Mouse (Mus musculus): ENCODE measurements around the gene Ccdc15. TPM values are rescaled to one million over a fixed set of nuclear protein-coding genes. Genes with fewer than 3 reads are reported as not detected.

Gene Ccdc15
- 3.3 and 4.6 TPM in 2 replicates for polyA plus RNA-seq (2012; rRNA removed)
- polyA plus RNA-seq (2014; fragmentation: Nextera tagmentation; extraction: Ambion mirVana) = 6.0 and 6.4 TPM in 2 replicates

DNA sequence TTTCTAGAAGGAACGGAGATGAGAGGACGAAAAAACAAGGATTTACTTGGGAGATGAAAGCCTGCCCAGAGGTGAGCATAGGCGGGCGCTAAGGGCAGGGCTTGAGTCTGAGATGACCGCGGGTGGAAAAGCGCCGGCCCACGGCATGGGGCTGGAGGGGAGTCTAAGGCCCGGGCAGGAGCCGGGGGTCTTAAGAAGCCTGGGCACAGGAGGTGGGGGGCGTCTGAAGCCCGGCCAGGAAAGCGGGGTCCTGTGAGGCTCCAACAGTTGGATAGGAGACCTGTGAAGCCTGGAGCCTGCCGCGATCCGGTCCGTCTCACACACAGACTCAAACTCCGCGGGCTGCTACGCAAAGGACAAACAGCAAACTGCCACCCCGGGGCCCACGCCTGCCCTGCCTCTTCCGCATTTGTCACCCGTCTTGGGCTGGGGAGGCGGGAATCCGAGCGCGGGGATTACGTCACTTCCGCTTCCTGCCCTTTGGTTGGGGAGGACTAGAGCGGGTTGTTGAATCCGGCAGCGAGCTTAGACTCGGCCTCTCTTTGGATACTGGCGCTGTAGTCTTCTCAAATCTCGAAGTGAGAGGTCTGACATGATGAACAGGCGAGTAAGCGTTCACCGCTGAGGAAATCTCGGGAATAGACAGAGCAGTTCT, at the start of gene Ccdc15:
TSS of gene Ccdc15 (minus strand) at position 445 of the 655 bp plus-strand sequence.
- no peaks in the 10 kb centered on the region for H3K36me3 ChIP-seq (ENCODE audit: control insufficient read depth, insufficient read depth, low read length)
- peak within 1 kb of the TSS; percentile 85 for H3K4me2 ChIP-seq (replicated peaks; ENCODE audit: low read depth, low read length, severe bottlenecking)
- peaks cover 11% of the 10 kb centered on the region for H3K4me1 ChIP-seq (ENCODE audit: control insufficient read depth, insufficient read depth, low read length)
- no peaks in the 10 kb centered on the region for H3K27me3 ChIP-seq (ENCODE audit: control insufficient read depth, insufficient read depth, low read length)
- peak within 1 kb of the TSS; percentile 87 for H3K27ac ChIP-seq (replicated peaks; ENCODE audit: low read depth, low read length)
- peak within 1 kb of the TSS; percentile 85 for H3K9ac ChIP-seq (ENCODE audit: low read depth, low read length, severe bottlenecking)
- H3K9me3 ChIP-seq (ENCODE audit: control insufficient read depth, low read length) = no peaks in the 10 kb centered on the region
- peak; percentile 99 for ATAC-seq (ENCODE audit: low FRiP score, low read depth)
- peak within 1 kb of the TSS; percentile 57 for H3K4me3 ChIP-seq (replicated peaks; ENCODE audit: low read length)
- DNase-seq (ENCODE audit: low spot score) = peak; percentile 97
- peak; percentile 81; the same call in 1 of the 2 replicates for TF ChIP-seq POLR2A (IDR thresholded peaks at IDR 0.05; ENCODE audit: borderline replicate concordance, extremely low read depth, insufficient read depth, insufficient read length)
- WGBS = under 1% methylated on average over 36 of the region's 41 CpGs

DNA sequence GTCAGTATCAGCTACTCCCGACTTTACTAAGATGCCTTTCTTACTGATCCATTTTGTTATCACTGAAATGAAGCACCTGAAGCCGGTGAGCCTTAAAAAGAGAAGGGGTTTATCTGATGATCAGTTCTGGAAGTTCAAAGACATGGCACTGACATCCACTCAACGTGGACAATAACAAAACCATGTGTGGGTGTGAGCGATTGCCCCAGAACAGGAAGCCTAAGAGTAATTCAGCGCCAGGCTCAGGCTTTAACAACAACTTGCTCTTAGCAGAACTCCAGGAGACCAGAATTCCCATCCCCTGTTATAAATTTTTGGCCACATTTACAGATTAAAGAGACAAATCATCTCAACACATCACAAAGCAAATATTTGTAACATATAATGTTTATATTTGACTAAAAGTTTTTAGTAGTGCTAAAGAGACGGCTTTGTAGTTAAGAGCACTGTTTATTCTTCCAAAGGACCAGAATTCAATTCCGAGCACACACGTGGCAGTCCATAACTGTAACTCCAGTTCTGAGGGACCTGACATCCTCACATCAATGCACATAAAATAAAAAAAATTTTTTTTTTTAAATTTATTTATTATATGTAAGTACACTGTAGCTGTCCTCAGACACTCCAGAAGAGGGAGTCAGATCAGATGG, 45.4 kb upstream of the Ccdc15 start:
- Histone ChIP-seq H3K27me3 (ENCODE audit: control insufficient read depth, insufficient read depth, low read length) (no peaks in the 10 kb centered on the region), H3K9me3 (ENCODE audit: control insufficient read depth, low read length) (no peaks in the 10 kb centered on the region), H3K36me3 (ENCODE audit: control insufficient read depth, insufficient read depth, low read length) (no peaks in the 10 kb centered on the region), H3K4me2 (replicated peaks; ENCODE audit: low read depth, low read length, severe bottlenecking) (no peak overlapping the region), H3K9ac (ENCODE audit: low read depth, low read length, severe bottlenecking) (no peak overlapping the region), H3K4me3 (replicated peaks; ENCODE audit: low read length) (no peak overlapping the region), H3K27ac (replicated peaks; ENCODE audit: low read depth, low read length) (no peak overlapping the region), H3K4me1 (ENCODE audit: control insufficient read depth, insufficient read depth, low read length) (no peaks in the 10 kb centered on the region)
- DNase-seq (ENCODE audit: low spot score) = no peak
- TF ChIP-seq POLR2A (IDR thresholded peaks at IDR 0.05; ENCODE audit: borderline replicate concordance, extremely low read depth, insufficient read depth, insufficient read length) = no peak
- ATAC-seq (ENCODE audit: low FRiP score, low read depth) = no peak
- 59% methylated on average over 8 of the region's 8 CpGs for WGBS

DNA sequence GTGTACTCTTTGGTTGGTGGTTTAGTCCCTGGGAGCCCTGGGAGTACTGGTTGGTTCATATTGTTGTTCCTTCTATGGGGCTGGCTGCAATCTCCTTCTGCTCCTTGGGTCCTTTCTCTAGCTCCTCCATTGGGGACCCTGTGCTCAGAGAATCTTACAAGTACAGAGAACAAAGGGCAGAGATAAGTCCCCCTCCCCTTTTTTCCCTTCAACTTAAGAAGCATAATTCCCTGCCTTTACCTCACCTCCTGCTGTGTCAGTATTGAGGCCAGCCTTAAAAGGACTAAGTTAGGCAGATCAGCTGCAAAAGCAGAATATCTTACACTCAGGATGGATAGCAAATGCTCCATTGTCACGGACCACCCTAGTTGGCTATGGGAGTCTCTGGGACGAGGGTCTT, 43.8 kb upstream of the Ccdc15 start:
- DNase-seq (ENCODE audit: low spot score) (no peak), ATAC-seq (ENCODE audit: low FRiP score, low read depth) (no peak)
- no peaks in the 10 kb centered on the region for H3K9me3 ChIP-seq (ENCODE audit: control insufficient read depth, low read length)
- H3K4me1 ChIP-seq (ENCODE audit: control insufficient read depth, insufficient read depth, low read length) = no peaks in the 10 kb centered on the region
- H3K4me3 ChIP-seq (replicated peaks; ENCODE audit: low read length) = no peak overlapping the region
- H3K9ac ChIP-seq (ENCODE audit: low read depth, low read length, severe bottlenecking) = no peak overlapping the region
- H3K36me3 ChIP-seq (ENCODE audit: control insufficient read depth, insufficient read depth, low read length) = no peaks in the 10 kb centered on the region
- TF ChIP-seq POLR2A (IDR thresholded peaks at IDR 0.05; ENCODE audit: borderline replicate concordance, extremely low read depth, insufficient read depth, insufficient read length) = no peak
- WGBS = 80% methylated on average over 2 of the region's 2 CpGs
- H3K27me3 ChIP-seq (ENCODE audit: control insufficient read depth, insufficient read depth, low read length) = no peaks in the 10 kb centered on the region
- no peak overlapping the region for H3K27ac ChIP-seq (replicated peaks; ENCODE audit: low read depth, low read length)
- no peak overlapping the region for H3K4me2 ChIP-seq (replicated peaks; ENCODE audit: low read depth, low read length, severe bottlenecking)

- Histone ChIP-seq H3K36me3 (ENCODE audit: control insufficient read depth, insufficient read depth, low read length) (no peaks in the 10 kb centered on the region), H3K4me1 (ENCODE audit: control insufficient read depth, insufficient read depth, low read length) (no peaks in the 10 kb centered on the region), H3K4me2 (replicated peaks; ENCODE audit: low read depth, low read length, severe bottlenecking) (no peak overlapping the region), H3K9me3 (ENCODE audit: control insufficient read depth, low read length) (no peaks in the 10 kb centered on the region), H3K4me3 (replicated peaks; ENCODE audit: low read length) (no peak overlapping the region), H3K27me3 (ENCODE audit: control insufficient read depth, insufficient read depth, low read length) (0 out of 2 replicates have a peak, but pooled peaks cover under 1% of the 10 kb centered on the region), H3K27ac (replicated peaks; ENCODE audit: low read depth, low read length) (no peak overlapping the region), H3K9ac (ENCODE audit: low read depth, low read length, severe bottlenecking) (no peak overlapping the region)
- DNase-seq (ENCODE audit: low spot score) (no peak), ATAC-seq (ENCODE audit: low FRiP score, low read depth) (no peak)
- no peak for TF ChIP-seq POLR2A (IDR thresholded peaks at IDR 0.05; ENCODE audit: borderline replicate concordance, extremely low read depth, insufficient read depth, insufficient read length)
- 89% methylated on average over 2 of the region's 2 CpGs for WGBS
These were observed 42.7 kb upstream of the Ccdc15 start for GRCm38 (mm10) chr9:37390891-37391290.

GRCm38 (mm10) chr9:37384284-37385182, 36.3 kb upstream of the Ccdc15 start:
- no peak for TF ChIP-seq POLR2A (IDR thresholded peaks at IDR 0.05; ENCODE audit: borderline replicate concordance, extremely low read depth, insufficient read depth, insufficient read length)
- ATAC-seq (ENCODE audit: low FRiP score, low read depth) = peak; percentile 73
- peak overlapping the region; percentile 44 for H3K4me3 ChIP-seq (replicated peaks; ENCODE audit: low read length)
- no peaks in the 10 kb centered on the region for H3K9me3 ChIP-seq (ENCODE audit: control insufficient read depth, low read length)
- DNase-seq (ENCODE audit: low spot score) = no peak
- 8% methylated on average over 51 of the region's 54 CpGs for WGBS
- H3K4me2 ChIP-seq (replicated peaks; ENCODE audit: low read depth, low read length, severe bottlenecking) = peak overlapping the region; percentile 89
- H3K36me3 ChIP-seq (ENCODE audit: control insufficient read depth, insufficient read depth, low read length) = no peaks in the 10 kb centered on the region
- H3K9ac ChIP-seq (ENCODE audit: low read depth, low read length, severe bottlenecking) = peak overlapping the region; percentile 73
- no peak overlapping the region for H3K27ac ChIP-seq (replicated peaks; ENCODE audit: low read depth, low read length)
- peaks cover 5% of the 10 kb centered on the region; the same call in 1 of the 2 replicates for H3K4me1 ChIP-seq (ENCODE audit: control insufficient read depth, insufficient read depth, low read length)
- H3K27me3 ChIP-seq (ENCODE audit: control insufficient read depth, insufficient read depth, low read length) = peaks cover 17% of the 10 kb centered on the region

All from limb, embryonic 14.5 days (tissue).